Mouse (Mus musculus): ENCODE data around the gene Inpp4b. TPM values are rescaled to one million over a fixed set of nuclear protein-coding genes. Genes with fewer than 3 reads are reported as not detected.

Inpp4b gene
- polyA plus RNA-seq, 1 experiment from 2014 or later, result 10.2 TPM

- H3K4me2 ChIP-seq, result no peak overlapping the region
- WGBS, result 74% methylated on average over 1 of the region's 1 CpGs
- H3K9me3 ChIP-seq (replicated peaks), result no peaks in the 10 kb centered on the region
- H3K9ac ChIP-seq, result no peak overlapping the region
- H3K4me3 ChIP-seq, result no peak overlapping the region
- no peaks in the 10 kb centered on the region for H3K27me3 ChIP-seq (replicated peaks)
- H3K27ac ChIP-seq (ENCODE audit: poor library complexity, severe bottlenecking), result no peak overlapping the region
- ATAC-seq (ENCODE audit: insufficient number of reproducible peaks, low FRiP score), result no peak
- no peaks in the 10 kb centered on the region for H3K36me3 ChIP-seq
- 0 out of 2 replicates have a peak, but pooled peaks cover 3% of the 10 kb centered on the region for H3K4me1 ChIP-seq (replicated peaks)
These were observed 273.2 kb downstream of the Inpp4b start for GRCm38 (mm10) chr8:81615552-81615951.

GRCm38 (mm10) chr8:81618918-81619317 lies 276.6 kb downstream of the Inpp4b start:
- H3K4me3 ChIP-seq, result no peak overlapping the region
- WGBS, result 87% methylated on average over 3 of the region's 3 CpGs
- no peak overlapping the region for H3K9ac ChIP-seq

GRCm38 (mm10) chr8:81635015-81635414 lies 292.7 kb downstream of the Inpp4b start:
- Histone ChIP-seq H3K36me3 (no peaks in the 10 kb centered on the region), H3K9ac (no peak overlapping the region), H3K4me3 (no peak overlapping the region), H3K27me3 (replicated peaks) (no peaks in the 10 kb centered on the region), H3K27ac (ENCODE audit: poor library complexity, severe bottlenecking) (no peak overlapping the region), H3K4me2 (no peak overlapping the region), H3K4me1 (replicated peaks) (no peaks in the 10 kb centered on the region), H3K9me3 (replicated peaks) (no peaks in the 10 kb centered on the region)
- no peak for ATAC-seq (ENCODE audit: insufficient number of reproducible peaks, low FRiP score)
- 60% methylated on average over 1 of the region's 1 CpGs for WGBS

More at GRCm38 (mm10) chr8:81618918-81619317, 276.6 kb downstream of the Inpp4b start:
- no peak overlapping the region for H3K4me2 ChIP-seq
- no peak overlapping the region for H3K27ac ChIP-seq (ENCODE audit: poor library complexity, severe bottlenecking)
- ATAC-seq (ENCODE audit: insufficient number of reproducible peaks, low FRiP score), result no peak
- no peaks in the 10 kb centered on the region for H3K27me3 ChIP-seq (replicated peaks)
- no peaks in the 10 kb centered on the region for H3K4me1 ChIP-seq (replicated peaks)
- no peaks in the 10 kb centered on the region for H3K36me3 ChIP-seq
- no peaks in the 10 kb centered on the region for H3K9me3 ChIP-seq (replicated peaks)

- no peaks in the 10 kb centered on the region for H3K4me1 ChIP-seq (replicated peaks)
- H3K27ac ChIP-seq (ENCODE audit: poor library complexity, severe bottlenecking), result no peak overlapping the region
- H3K9ac ChIP-seq, result no peak overlapping the region
- H3K9me3 ChIP-seq (replicated peaks), result no peaks in the 10 kb centered on the region
- H3K27me3 ChIP-seq (replicated peaks), result no peaks in the 10 kb centered on the region
- H3K36me3 ChIP-seq, result no peaks in the 10 kb centered on the region
- no peak for ATAC-seq (ENCODE audit: insufficient number of reproducible peaks, low FRiP score)
- 77% methylated on average over 2 of the region's 2 CpGs for WGBS
- no peak overlapping the region for H3K4me2 ChIP-seq
- no peak overlapping the region for H3K4me3 ChIP-seq
These were observed 293.7 kb downstream of the Inpp4b start for GRCm38 (mm10) chr8:81635912-81636583.

GRCm38 (mm10) chr8:81638478-81638877 lies 296.1 kb downstream of the Inpp4b start:
- 74% methylated on average over 3 of the region's 3 CpGs for WGBS
- Histone ChIP-seq H3K9ac (no peak overlapping the region), H3K4me3 (no peak overlapping the region), H3K36me3 (no peaks in the 10 kb centered on the region), H3K4me1 (replicated peaks) (no peaks in the 10 kb centered on the region), H3K4me2 (no peak overlapping the region), H3K9me3 (replicated peaks) (no peaks in the 10 kb centered on the region), H3K27ac (ENCODE audit: poor library complexity, severe bottlenecking) (no peak overlapping the region), H3K27me3 (replicated peaks) (no peaks in the 10 kb centered on the region)
- no peak for ATAC-seq (ENCODE audit: insufficient number of reproducible peaks, low FRiP score)

- ATAC-seq (ENCODE audit: insufficient number of reproducible peaks, low FRiP score), result no peak
- WGBS, result 71% methylated on average over 4 of the region's 4 CpGs
- no peaks in the 10 kb centered on the region for H3K36me3 ChIP-seq
- H3K4me2 ChIP-seq, result no peak overlapping the region
- no peaks in the 10 kb centered on the region for H3K4me1 ChIP-seq (replicated peaks)
- no peaks in the 10 kb centered on the region for H3K9me3 ChIP-seq (replicated peaks)
- H3K27me3 ChIP-seq (replicated peaks), result no peaks in the 10 kb centered on the region
- no peak overlapping the region for H3K4me3 ChIP-seq
- H3K9ac ChIP-seq, result no peak overlapping the region
- H3K27ac ChIP-seq (ENCODE audit: poor library complexity, severe bottlenecking), result no peak overlapping the region
These were observed 297.5 kb downstream of the Inpp4b start for GRCm38 (mm10) chr8:81639820-81640219.

GRCm38 (mm10) chr8:81643030-81643429 lies 300.7 kb downstream of the Inpp4b start:
- H3K9ac ChIP-seq, result no peak overlapping the region
- 79% methylated on average over 4 of the region's 4 CpGs for WGBS
- H3K4me2 ChIP-seq, result no peak overlapping the region
- no peaks in the 10 kb centered on the region for H3K36me3 ChIP-seq
- H3K4me3 ChIP-seq, result no peak overlapping the region
- no peak overlapping the region for H3K27ac ChIP-seq (ENCODE audit: poor library complexity, severe bottlenecking)
- H3K4me1 ChIP-seq (replicated peaks), result no peaks in the 10 kb centered on the region
- no peaks in the 10 kb centered on the region for H3K9me3 ChIP-seq (replicated peaks)
- ATAC-seq (ENCODE audit: insufficient number of reproducible peaks, low FRiP score), result no peak
- H3K27me3 ChIP-seq (replicated peaks), result no peaks in the 10 kb centered on the region

- Histone ChIP-seq H3K27me3 (replicated peaks) (no peaks in the 10 kb centered on the region), H3K9me3 (replicated peaks) (no peaks in the 10 kb centered on the region), H3K9ac (no peak overlapping the region), H3K27ac (ENCODE audit: poor library complexity, severe bottlenecking) (no peak overlapping the region), H3K36me3 (no peaks in the 10 kb centered on the region), H3K4me3 (no peak overlapping the region), H3K4me1 (replicated peaks) (no peaks in the 10 kb centered on the region), H3K4me2 (no peak overlapping the region)
- no peak for ATAC-seq (ENCODE audit: insufficient number of reproducible peaks, low FRiP score)
These were observed 349.8 kb downstream of the Inpp4b start for GRCm38 (mm10) chr8:81692167-81692566.

GRCm38 (mm10) chr8:81694893-81695292 lies 352.5 kb downstream of the Inpp4b start:
- Histone ChIP-seq H3K4me3 (no peak overlapping the region), H3K4me1 (replicated peaks) (no peaks in the 10 kb centered on the region), H3K27me3 (replicated peaks) (no peaks in the 10 kb centered on the region), H3K9me3 (replicated peaks) (no peaks in the 10 kb centered on the region), H3K4me2 (no peak overlapping the region), H3K36me3 (no peaks in the 10 kb centered on the region), H3K27ac (ENCODE audit: poor library complexity, severe bottlenecking) (no peak overlapping the region), H3K9ac (no peak overlapping the region)
- ATAC-seq (ENCODE audit: insufficient number of reproducible peaks, low FRiP score), result no peak
- WGBS, result 35% methylated on average over 2 of the region's 2 CpGs

GRCm38 (mm10) chr8:81702038-81702437 lies 359.7 kb downstream of the Inpp4b start:
- H3K27me3 ChIP-seq (replicated peaks), result no peaks in the 10 kb centered on the region
- WGBS, result 79% methylated on average over 1 of the region's 1 CpGs

GRCm38 (mm10) chr8:81703571-81704365 lies 361.4 kb downstream of the Inpp4b start:
- 70% methylated on average over 3 of the region's 3 CpGs for WGBS
- no peak overlapping the region for H3K27ac ChIP-seq (ENCODE audit: poor library complexity, severe bottlenecking)
- no peak overlapping the region for H3K4me3 ChIP-seq
- H3K4me2 ChIP-seq, result no peak overlapping the region
- no peak for ATAC-seq (ENCODE audit: insufficient number of reproducible peaks, low FRiP score)
- no peaks in the 10 kb centered on the region for H3K4me1 ChIP-seq (replicated peaks)
- H3K9me3 ChIP-seq (replicated peaks), result no peaks in the 10 kb centered on the region
- no peaks in the 10 kb centered on the region for H3K36me3 ChIP-seq
- no peaks in the 10 kb centered on the region for H3K27me3 ChIP-seq (replicated peaks)
- no peak overlapping the region for H3K9ac ChIP-seq

More at GRCm38 (mm10) chr8:81702038-81702437, 359.7 kb downstream of the Inpp4b start:
- Histone ChIP-seq H3K9ac (no peak overlapping the region), H3K4me1 (replicated peaks) (no peaks in the 10 kb centered on the region), H3K27ac (ENCODE audit: poor library complexity, severe bottlenecking) (no peak overlapping the region), H3K36me3 (no peaks in the 10 kb centered on the region), H3K4me2 (no peak overlapping the region), H3K4me3 (no peak overlapping the region), H3K9me3 (replicated peaks) (no peaks in the 10 kb centered on the region)
- ATAC-seq (ENCODE audit: insufficient number of reproducible peaks, low FRiP score), result no peak
